Mouse (Mus musculus) cerebellum, adult 9-10 months (tissue): ENCODE measurements around the gene Mxra8.

Experiments used
- DNase-seq: peaks from one replicate; pipeline ENCODE4 v3.0.0; 2022

Gene Mxra8

DNA sequence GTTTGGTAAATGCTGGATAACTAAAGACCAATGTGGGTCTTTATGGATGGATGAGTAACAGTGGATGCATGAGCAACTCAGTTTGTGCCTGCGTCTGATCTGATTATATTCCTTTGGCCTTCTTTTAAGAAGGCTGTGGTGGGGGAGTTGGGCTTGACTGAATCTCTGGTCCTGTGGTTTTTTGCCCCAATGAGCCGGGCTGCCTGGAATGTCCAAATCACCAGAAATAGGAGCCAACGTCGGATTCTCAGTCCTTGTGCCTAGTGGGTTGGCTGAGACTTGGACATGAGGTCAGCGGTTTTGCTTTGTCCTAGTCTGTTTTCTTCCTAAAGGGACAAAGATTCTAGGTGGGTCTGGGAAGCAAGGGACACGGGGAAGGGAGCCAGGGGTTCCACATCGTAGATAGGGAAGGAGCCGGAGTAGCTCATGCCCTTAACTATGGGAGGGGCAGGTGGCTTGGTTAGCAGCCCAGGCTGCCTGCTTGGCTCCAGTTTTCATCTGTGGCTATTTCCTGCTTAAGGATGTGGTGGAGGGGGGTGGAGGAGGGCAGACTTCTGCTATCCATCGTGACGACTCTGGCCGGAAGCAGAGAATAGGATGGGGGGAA, 2.0 kb upstream of the Mxra8 start:
- DNase-seq: no peak

DNA sequence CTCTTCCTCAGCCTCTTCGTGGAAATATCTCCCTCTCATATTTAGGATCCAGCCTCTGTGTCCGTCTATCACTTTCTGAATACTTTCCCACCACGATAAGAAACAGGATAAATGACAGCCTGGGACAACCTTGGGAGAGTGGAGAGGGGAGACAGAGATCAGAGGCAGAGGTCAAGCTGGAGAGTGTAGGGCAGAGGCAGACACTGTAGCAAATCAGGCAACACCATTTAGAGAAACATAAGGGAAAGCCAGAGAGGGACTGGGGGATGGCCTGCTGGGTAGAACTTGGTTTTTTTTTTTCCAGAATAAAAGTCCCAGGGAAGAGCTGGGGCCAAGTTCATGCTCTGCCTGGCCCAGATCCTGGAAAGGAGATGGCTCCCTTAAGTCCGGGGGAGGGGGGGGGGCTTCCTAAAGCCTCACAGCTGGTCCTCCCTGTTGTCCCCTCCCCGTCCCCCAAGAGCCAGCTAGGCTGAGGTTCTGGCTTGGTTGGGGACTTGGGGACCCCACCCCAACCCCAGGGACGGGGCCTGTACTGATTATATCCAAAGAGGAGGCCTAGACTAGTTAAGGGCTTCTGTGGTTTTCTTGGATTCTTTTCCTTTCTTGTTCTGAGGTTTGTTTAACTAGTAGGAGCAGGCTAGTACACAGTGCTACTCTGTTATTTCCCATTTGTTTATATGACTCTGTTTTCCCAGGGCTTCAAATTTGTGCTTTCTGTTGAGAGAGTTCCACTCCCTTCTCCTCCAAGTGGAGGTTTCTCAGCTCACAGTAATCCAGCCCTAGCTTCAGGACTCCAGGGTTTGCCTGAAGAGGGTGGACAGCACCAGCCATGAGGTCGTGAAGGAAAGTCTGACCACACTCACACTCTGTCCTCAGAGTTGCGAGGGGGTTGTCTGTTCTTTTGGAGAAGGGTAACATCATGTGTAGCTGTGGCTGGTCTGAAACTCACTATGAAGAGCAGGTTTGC, 1.0 kb upstream of the Mxra8 start:
- DNase-seq: no peak

DNA sequence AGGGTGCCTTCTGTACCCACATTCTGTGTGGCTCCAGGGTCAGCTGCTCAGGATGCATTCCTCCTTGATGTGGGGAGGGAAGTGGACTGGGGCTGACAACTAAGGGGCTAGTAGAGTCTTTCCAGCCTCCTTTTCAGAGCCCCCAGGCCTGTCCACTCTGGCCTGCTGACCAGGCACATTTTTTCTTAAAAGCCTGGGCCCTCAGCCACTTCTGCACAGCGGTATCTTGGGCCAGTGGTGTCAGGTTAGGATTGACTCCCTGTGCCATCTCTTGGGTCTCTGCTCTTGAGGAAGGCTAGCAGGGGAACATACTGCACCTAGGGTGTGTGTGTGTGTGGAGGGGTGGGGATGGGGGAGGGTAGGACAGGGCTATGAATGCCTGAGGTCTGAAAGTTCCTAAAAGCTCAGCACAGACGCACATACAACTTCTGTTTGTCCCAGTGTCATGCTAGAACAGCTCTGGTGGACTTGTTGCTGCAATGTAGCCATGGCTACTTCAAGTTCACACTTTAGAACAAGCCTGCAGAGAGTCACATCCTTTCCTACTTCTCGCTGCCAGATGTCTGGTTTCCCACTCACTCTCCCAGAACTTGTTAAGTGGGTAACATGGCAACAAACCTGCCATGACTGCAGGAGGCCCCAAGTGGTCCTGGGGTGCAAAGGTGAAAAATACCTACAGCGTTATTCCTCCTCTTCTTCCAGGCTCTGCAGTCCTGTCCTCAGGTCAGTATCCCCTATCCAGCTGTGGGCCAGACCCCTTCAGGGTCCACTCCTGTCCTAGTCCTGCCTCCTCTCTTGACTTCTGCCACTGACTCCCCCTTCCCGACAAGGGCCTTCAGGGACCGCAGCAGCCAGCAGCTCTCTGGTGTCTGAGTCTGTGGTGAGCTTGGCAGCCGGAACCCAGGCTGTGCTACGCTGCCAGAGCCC, 859 bp downstream of the Mxra8 start:
- no peak for DNase-seq

DNA sequence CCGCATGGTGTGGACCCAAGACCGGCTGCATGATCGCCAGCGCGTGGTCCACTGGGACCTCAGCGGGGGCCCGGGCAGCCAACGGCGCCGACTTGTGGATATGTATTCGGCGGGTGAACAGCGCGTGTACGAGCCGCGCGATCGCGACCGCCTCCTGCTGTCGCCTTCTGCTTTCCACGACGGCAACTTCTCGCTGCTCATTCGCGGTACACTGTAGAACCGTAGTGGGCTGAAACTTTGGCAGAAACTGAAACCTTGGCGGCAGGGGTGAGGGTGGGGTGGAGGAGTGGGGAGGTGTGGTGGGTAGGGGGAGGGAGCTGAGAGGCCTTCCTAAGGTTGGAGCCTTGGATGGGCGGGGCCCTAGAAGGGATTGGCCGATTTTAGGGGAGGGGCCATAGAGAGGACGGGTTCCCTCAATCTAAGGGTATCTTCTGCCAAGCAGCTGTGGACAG, 1.5 kb downstream of the Mxra8 start:
- no peak for DNase-seq

DNA sequence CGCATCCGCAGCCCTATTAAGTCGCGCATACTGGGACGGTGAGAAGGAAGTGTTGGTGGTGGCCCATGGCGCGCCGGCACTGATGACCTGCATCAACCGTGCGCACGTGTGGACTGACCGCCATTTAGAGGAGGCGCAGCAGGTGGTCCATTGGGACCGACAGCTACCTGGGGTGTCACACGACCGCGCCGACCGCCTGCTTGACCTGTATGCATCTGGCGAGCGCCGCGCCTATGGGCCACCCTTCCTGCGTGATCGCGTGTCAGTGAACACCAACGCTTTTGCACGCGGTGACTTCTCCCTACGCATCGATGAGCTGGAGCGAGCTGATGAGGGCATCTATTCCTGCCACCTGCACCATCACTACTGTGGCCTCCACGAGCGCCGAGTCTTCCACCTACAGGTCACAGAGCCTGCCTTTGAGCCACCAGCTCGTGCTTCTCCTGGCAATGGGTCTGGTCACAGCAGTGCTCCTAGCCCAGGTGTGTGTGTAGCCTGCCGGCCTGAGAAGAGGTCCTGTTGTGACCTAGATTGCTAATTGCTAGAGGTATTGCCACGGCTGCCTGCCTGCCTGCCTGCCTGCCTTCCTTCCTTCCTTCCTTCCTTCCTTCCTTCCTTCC, 2.3 kb downstream of the Mxra8 start:
- no peak for DNase-seq

DNA sequence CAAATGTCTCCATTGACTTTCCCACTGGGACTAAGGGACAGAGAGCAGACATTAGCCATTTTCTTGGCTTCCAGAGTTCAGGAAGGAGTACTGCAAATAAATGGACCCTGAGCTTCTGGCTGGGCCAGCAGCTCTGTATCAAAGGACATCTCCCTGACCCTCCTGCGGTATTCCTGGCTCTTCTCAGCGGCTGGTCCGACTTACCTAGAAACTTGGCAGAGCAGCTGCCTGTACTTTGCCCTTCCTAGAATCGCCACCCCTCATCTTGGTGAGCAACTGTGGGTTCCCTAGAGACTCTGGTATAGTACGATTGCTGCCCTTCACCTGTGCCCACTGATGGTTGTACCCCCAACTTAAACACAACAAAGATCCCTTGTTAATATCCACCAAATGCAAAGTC, 3.8 kb downstream of the Mxra8 start:
- no peak for DNase-seq

DNA sequence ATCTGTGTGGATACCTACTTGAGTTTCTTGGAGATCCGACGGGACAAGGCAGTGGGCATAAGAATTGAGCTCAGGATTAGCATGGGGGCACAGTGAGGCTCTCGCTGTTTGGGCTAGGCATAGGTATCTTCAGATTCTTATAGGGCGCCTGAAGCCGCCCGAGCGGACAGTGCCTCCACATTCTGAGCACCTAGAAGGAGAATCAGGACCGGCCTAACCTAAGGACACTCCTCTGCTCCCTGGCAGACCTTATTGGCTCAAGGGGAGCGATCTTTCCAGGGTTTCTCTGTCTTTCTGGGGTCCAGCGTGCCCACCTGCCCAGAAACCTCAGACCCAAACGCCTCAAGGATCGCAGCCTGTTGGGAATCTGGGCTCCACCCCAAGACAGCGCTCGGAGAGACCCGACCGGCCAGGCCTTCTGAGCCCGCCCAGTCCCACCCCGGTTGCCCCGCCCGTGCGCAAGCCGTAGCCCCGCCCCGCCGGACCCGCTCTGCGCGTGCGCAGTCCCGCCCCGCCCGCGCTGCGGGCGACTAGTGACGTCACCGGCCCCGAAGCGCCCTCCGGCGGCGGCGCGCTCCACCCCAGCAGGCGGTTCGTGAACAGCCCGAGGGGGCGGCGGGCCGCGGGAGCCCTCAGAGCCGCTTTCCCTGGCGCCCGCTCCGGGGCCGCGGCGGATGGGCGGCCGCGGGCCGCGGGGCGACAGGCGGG, 7.5 kb downstream of the Mxra8 start, which contains the start of gene Dvl1:
Dvl1 (plus strand) TSS at position 532 of the 708 bp plus-strand sequence.
- peak; percentile 91 for DNase-seq

DNA sequence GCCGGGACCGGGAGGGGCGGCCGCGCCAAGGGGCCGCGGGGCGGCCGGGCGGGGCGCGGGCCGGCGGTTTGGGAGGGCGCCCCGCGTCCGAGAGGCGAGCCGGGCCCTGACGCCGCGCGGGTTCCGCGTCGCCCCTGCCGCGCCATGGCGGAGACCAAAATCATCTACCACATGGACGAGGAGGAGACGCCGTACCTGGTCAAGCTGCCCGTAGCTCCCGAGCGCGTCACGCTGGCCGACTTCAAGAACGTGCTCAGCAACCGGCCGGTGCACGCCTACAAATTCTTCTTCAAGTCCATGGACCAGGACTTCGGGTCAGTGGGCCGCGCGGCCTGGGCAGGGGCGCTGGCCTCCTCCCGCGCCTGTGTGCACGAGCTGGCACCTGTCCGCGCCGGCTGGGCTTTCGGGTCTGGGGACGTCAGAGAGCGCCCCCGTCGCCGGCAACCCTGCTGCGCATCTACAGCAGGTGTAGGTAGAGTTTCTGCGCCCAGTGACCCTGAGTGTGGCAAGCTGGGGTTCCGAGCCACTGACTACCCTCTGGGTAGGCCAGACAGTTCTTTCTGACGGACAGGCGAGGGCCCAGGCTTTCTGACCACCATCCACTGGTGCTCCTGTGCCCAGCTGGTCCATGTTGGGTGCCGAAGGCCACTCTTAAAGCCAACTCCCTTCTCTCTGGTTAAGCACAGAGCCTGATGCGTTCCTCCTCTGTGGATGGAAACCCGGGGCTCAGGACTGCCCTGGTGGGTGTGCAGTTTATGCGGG, 8.3 kb downstream of the Mxra8 start:
- DNase-seq: peak; percentile 69

DNA sequence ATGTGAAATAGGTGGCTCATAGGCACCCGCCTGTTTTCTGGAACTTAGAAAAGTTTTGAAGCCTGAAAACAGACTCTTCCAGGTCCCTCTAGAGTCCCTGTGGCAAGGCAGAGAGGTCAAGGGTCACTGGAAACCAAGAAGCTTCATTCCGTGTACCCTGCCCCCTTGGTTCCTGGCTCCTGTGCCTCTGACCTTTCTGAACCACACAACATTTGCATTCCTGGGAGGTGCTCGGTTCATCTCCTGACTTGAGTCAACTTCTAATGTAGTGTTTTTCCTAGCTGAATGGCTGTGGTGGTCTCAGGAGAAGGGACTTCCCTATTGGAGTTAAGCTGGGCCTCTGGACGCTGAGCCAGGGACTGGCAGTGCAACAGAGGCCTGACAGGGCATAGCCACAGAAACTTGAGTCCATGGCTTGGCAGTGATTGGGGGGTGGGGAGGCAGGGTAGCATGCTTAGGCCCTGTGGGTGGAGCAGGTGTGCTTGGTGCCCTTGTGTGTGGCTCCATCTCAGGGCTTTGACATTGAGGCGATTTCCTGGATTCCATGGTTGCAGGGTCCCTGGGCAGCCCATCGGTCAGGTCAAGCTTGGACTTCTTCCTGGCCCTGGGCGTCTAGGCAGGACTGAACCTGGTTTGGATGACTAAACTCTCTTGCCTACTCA, 9.1 kb downstream of the Mxra8 start:
- no peak for DNase-seq

DNA sequence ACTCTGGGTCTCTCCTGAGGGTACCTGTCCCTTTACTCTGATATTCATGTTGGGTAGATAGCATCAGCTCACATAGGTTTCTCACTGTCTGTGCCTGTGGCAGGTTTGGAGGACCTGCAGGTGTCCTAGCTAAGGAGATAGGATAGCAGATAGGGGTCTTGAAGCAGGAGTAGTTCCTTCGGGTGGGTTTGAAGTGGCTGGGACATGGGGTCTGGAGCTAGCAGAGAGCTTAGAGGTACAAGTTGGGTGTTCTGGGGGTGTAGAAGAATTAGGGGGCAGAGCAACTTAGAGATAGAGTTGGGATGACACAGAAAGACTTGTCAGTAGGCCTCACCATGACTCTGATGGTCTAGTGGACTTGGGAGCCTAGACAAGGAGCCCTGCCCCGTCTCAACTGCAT, 9.9 kb downstream of the Mxra8 start:
- DNase-seq: no peak

DNA sequence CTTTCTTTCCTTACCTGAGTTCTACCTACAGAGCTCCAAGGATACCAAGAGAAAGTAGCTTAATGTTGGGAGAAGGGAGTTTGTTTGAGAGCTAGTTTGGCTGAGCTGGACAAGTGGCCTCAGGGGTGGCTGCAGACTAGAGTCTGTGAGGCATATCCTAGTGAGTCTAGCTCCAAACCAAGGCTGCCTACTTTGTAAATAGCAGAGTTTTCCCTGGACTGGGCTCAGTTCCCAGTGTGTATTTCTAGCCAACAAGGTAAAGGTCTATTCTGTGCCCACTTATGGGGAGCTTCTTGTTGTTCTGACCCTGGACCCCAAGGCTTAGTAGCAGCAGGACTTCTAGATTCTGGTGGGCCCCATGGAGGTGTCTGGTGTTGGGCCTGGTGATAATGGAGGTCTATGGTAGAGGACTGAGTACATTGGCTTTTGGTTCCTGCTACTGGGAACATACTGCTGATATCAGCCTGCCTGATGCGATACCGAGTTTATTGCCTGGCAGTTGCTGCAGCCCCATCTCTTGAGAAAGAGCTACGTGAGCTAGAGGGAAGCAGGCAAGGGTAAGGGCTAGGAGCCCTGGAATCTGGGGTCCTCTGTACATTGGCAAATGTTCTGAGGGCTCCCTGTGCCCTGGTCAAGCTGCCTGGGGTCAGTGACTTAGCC, 10.4 kb downstream of the Mxra8 start:
- DNase-seq: no peak

DNA sequence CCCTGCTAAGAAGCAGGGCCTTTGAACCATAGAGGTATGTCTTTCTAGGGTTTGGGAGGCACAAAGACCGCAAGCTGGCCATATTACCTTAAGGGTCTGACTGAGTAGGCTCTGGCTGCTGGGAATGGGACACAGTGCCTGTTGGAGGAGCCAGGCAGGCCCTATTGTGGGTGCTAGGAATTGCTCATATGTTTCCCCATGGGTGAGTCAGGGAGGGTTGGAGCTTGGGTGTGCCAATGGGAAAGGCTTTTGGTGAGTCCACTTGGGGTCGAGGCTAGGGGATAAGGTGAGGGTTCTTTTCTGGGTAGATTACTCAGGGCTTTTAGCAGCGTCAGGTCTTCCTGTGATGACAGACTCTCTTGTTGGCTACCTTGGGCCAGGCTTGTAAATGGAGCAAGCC, 11.9 kb downstream of the Mxra8 start:
- DNase-seq: no peak

DNA sequence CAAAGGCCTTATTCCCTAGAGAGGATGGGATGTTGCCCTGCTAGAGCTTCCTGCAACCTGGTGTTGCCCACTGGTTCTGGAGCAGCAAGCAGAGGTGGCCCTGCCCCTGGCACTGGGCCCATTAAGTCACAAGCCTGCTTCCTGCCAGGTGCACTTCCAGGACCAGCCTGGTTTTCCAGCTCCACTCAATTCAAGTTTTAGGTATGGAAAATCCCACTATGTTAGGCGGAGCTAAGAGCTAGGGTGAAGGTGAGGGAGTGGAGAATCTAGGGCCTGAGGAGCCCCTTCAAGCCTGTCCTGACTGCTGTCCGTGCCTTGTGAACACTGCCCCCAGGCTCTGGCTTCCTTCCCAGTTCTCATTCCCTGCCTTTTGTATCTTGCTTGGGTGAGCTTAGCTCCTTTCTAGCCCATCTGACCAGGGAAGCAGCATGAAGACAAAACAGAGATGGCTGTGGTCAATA, 12.5 kb downstream of the Mxra8 start:
- DNase-seq: peak; percentile 76

DNA sequence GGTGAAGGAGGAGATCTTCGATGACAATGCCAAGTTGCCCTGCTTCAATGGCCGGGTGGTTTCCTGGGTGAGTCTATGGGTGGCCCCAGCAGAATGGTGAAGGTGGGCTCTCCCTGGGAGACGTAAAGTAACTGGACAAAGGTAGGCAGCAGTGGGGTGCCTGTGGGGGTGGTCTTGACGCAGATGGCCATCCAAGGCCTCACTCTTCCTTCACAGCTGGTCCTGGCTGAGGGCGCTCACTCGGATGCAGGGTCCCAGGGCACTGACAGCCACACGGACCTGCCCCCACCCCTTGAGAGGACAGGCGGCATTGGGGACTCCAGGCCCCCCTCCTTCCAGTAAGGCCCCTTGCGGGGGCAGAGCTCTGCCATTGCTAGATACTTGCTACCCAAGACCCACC, 13.9 kb downstream of the Mxra8 start:
- DNase-seq: no peak

DNA sequence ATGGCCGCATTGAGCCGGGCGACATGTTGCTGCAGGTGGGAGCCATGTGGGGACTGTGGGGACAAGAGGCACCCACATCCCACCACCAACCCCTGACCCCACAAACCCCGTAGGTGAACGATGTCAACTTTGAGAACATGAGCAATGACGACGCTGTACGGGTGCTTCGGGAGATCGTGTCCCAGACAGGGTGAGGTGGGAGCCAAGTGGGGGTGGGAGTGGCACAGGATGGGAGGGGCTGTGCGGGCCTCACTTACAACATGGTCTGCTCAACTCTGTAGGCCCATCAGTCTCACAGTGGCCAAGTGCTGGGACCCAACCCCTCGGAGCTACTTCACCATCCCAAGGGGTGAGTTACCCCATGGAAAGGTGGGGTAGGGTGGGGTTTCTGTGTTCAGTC, 15.5 kb downstream of the Mxra8 start:
- no peak for DNase-seq

DNA sequence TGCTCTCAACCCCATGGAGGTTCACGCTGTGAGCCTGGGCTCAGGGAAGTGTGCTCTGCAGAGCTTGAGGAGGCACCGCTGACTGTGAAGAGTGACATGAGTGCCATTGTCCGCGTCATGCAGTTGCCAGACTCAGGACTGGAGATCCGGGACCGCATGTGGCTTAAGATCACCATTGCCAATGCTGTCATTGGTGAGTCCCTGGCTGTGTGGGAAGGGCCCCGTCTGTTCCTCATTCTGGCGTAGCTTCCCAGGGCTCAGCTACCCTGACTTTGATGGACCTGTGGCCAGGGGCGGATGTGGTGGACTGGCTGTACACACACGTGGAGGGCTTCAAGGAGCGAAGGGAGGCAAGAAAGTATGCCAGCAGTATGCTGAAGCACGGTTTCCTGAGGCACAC, 16.6 kb downstream of the Mxra8 start:
- no peak for DNase-seq

DNA sequence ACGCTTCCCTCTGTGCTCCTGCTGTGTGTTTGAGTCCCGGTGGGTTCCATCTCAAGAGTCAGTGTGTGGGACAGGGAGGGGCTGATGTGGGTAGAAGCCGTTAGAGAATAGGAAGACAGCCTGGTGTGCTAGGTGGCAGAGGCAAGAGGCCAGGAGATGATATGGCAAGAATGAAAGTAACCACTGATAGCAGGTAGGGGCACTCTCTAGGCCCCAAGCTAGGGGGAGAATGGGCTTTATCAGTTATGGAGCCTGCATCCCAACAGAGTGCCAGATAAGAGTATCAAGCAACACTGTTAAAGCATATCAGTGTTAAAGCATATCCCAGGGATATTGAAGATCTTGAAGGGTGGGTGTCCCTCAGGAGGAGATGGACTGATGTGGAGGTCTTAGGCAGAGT, 17.4 kb downstream of the Mxra8 start:
- no peak for DNase-seq

DNA sequence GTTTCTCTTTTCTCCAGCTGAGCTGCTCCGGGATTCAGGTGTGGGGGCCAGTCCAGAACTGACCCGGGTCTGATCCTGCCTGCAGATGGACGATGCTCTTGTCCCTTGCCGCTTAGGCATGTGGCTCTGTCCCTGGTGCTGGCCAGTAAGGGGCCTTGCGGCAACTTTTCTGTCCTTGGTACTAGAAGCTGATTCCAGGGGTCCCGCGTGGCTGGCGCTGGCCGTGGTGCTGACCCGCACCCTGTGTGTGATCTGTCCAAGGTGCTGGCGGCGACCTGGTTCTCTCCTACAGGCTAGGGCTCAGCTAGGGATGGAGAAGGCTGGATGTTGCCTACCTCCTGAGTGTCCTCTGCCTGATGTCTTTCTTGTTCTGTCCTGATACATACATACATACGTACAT, 19.8 kb downstream of the Mxra8 start:
- peak; percentile 9 for DNase-seq

DNA sequence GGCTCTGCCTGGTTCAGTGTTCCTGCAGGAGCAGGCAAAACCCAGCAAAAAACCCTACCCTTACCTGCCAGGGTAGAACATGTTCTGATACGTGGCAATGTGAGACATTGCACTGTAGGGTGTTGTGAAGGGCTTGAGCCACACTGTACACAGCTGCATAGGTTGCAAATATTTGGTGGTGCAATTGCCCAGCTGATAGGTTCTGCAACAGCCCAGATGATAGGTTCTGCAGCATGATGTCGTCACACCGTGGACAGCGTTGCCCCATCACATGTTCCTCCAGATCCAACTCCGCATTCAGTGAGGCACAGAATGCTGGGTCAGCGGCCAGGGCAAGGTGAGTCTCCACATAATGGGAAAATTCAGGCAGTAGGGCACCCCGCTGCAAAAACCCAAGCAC, 22.3 kb downstream of the Mxra8 start:
- no peak for DNase-seq

DNA sequence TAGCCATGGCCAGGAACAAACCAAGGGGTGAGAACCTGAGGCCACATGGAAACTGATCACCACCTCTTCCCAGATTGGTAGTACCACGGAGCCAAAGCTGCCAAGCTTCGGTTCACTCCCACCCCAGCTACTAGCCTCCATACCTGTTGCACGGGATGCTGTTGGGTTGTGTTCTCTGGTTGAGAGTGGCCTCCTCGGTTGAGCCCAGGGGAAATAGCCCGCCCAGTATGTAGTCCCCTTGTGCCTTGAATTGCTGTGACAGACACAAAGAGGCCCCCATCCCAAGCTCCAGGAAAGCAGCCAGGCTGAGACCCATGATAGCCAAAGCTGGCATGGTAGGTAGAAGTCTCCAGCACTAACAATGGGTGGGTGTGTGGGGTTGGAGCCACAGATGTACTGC, 23.5 kb downstream of the Mxra8 start, which contains the start of gene Tas1r3:
Tas1r3 (minus strand) TSS at position 362 of the 400 bp plus-strand sequence.
- peak; percentile 21 for DNase-seq
